Mouse (Mus musculus) embryonic facial prominence, embryonic 15.5 days (tissue): ENCODE measurements around the gene Majin. TPM values are rescaled to one million over a fixed set of nuclear protein-coding genes. Genes with fewer than 3 reads are reported as not detected.
A peak's percentile ranks its signal among the peaks of the same experiment; 100 is the strongest.

ENCODE experiments used
- ATAC-seq: fragments of 200-750 bp; cut with Nextera tagmentation; 2 replicates; pipeline ENCODE4 v1.8.0; 2017; ENCODE audit warnings: low read depth, moderate TSS enrichment; ENCODE audit not compliant: insufficient number of reproducible peaks, low FRiP score, low TSS enrichment
- H3K27ac ChIP-seq: fragments of 300-500 bp; sonication (generic); replicated peaks from 2 replicates; pipeline ENCODE4 v1.5.1; 2015; ENCODE audit warnings: mild to moderate bottlenecking, inconsistent platforms
- H3K27me3 ChIP-seq: fragments of 300-500 bp; sonication (generic); 2 replicates; pipeline ENCODE4 v1.6.1; 2015; ENCODE audit warnings: inconsistent platforms
- H3K36me3 ChIP-seq: fragments of 300-500 bp; sonication (generic); 2 replicates; pipeline ENCODE4 v1.6.1; 2015; ENCODE audit warnings: mild to moderate bottlenecking, inconsistent platforms
- H3K4me1 ChIP-seq: fragments of 300-500 bp; sonication (generic); 2 replicates; pipeline ENCODE4 v1.6.1; 2015; ENCODE audit warnings: inconsistent platforms
- H3K4me2 ChIP-seq: fragments of 300-500 bp; sonication (generic); replicated peaks from 2 replicates; pipeline ENCODE4 v1.6.1; 2015; ENCODE audit warnings: mild to moderate bottlenecking, inconsistent platforms
- H3K4me3 ChIP-seq: fragments of 300-500 bp; sonication (generic); replicated peaks from 2 replicates; pipeline ENCODE4 v1.5.1; 2015; ENCODE audit warnings: mild to moderate bottlenecking, inconsistent platforms
- H3K9ac ChIP-seq: fragments of 300-500 bp; sonication (generic); 2 replicates; pipeline ENCODE4 v1.6.1; 2015; ENCODE audit warnings: inconsistent platforms
- H3K9me3 ChIP-seq: fragments of 300-500 bp; sonication (generic); replicated peaks from 2 replicates; pipeline ENCODE4 v1.6.1; 2016; ENCODE audit warnings: inconsistent platforms
- WGBS: fragments of 180-500 bp; shearing (Covaris S2); methylation state at CpG from one replicate; pipeline ENCODE4 v1.1.7; 2015; 5-methylcytosine and 5-hydroxymethylcytosine counted together
- microRNA counts: library from miRNA; unstranded; fragments of <30 nt; microRNA quantifications from one replicate; lab custom pipeline; 2016
- microRNA-seq: library from miRNA; unstranded; fragments of <30 nt; microRNA quantifications from one replicate; pipeline ENCODE4, GENCODE M21; 2016; ENCODE audit warnings: borderline number of aligned reads
- polyA plus RNA-seq: library from polyadenylated mRNA; unstranded; fragments of >200 nt; fragmentation: Nextera tagmentation; extraction: Ambion mirVana; gene quantifications from 2 replicates; pipeline ENCODE4 v1.2.1, GENCODE M21; 2015

Majin gene
- polyA plus RNA-seq, 1 experiment from 2014 or later = 0.13 TPM

GRCm38 (mm10) chr19:6273592-6273991, 89.4 kb downstream of the Majin start:
- Histone ChIP-seq H3K36me3 (no peaks in the 10 kb centered on the region), H3K4me1 (peaks cover 26% of the 10 kb centered on the region)

More at GRCm38 (mm10) chr19:6273592-6273991, 89.4 kb downstream of the Majin start:
- ATAC-seq = no peak
- WGBS = 86% methylated on average over 4 of the region's 4 CpGs
- H3K9ac ChIP-seq = no peak overlapping the region
- no peak overlapping the region for H3K27ac ChIP-seq
- no peaks in the 10 kb centered on the region; the same call in 1 of the 2 replicates for H3K27me3 ChIP-seq
- H3K4me2 ChIP-seq = no peak overlapping the region
- no peaks in the 10 kb centered on the region for H3K9me3 ChIP-seq
- H3K4me3 ChIP-seq = no peak overlapping the region

MicroRNAs within 50 kb of the gene (microRNA counts, 519-probe panel; counts per million panel counts)
- 1,953 counts per million, percentile 36 among the panel's probes with 10 or more counts for microRNA mmu-miR-192 (lab: Ali Mortazavi, UCI)

Small RNAs within 50 kb of the gene (microRNA-seq; reads per million reads assigned to microRNA genes)
- gene Mir192 (86.9 reads per million, percentile 53 among the genes with 10 or more reads in this experiment), gene Mir194-2 (44.5 reads per million, percentile 44 among the genes with 10 or more reads in this experiment)

Other genes starting within 250 kb of the Majin start
- gene Pola2, start 220.2 kb upstream of the Majin start, polyA plus RNA-seq = 59.6 and 65.4 TPM in 2 replicates
- not detected in 2 replicates for gene Slc22a20, start 198.2 kb upstream of the Majin start, polyA plus RNA-seq
- 22.1 and 22.4 TPM in 2 replicates for gene Capn1, start 168.5 kb upstream of the Majin start, polyA plus RNA-seq
- gene Syvn1, start 137.8 kb upstream of the Majin start, polyA plus RNA-seq = 34.2 and 39.8 TPM in 2 replicates
- 66.8 and 67.1 TPM in 2 replicates for gene Mrpl49, start 126.6 kb upstream of the Majin start, polyA plus RNA-seq
- gene Fau, start 126.5 kb upstream of the Majin start, polyA plus RNA-seq = 809 and 853 TPM in 2 replicates
- gene Znhit2, start 123.2 kb upstream of the Majin start, polyA plus RNA-seq = 37.1 and 41.1 TPM in 2 replicates
- gene Tm7sf2, start 116.0 kb upstream of the Majin start, polyA plus RNA-seq = 21.7 and 24.6 TPM in 2 replicates
- 75.9 and 76.4 TPM in 2 replicates for gene Vps51, start 107.2 kb upstream of the Majin start, polyA plus RNA-seq
- not detected in 2 replicates for gene Tmem262, start 104.4 kb upstream of the Majin start, polyA plus RNA-seq
- gene Gm28374, start 102.1 kb upstream of the Majin start, polyA plus RNA-seq = 1.9 and 2.1 TPM in 2 replicates
- 86.9 and 90.9 TPM in 2 replicates for gene Zfpl1, start 99.4 kb upstream of the Majin start, polyA plus RNA-seq
- gene Cdca5, start 99.4 kb upstream of the Majin start, polyA plus RNA-seq = 27.7 and 29.0 TPM in 2 replicates
- not detected in 2 replicates for gene AC131692.1, start 90.0 kb upstream of the Majin start, polyA plus RNA-seq
- 0.25 TPM in 2 replicates for gene Naaladl1, start 78.6 kb upstream of the Majin start, polyA plus RNA-seq
- gene Sac3d1, start 65.7 kb upstream of the Majin start, polyA plus RNA-seq = 48.4 and 48.6 TPM in 2 replicates
- 37.9 and 38.5 TPM in 2 replicates for gene Snx15, start 56.1 kb upstream of the Majin start, polyA plus RNA-seq
- 0.19 and 0.39 TPM in 2 replicates for gene Batf2, start 43.4 kb upstream of the Majin start, polyA plus RNA-seq
- 98.5 and 100 TPM in 2 replicates for gene Arl2, start 42.8 kb upstream of the Majin start, polyA plus RNA-seq
- gene Gpha2, start 42.0 kb downstream of the Majin start, polyA plus RNA-seq = 2.5 and 3.3 TPM in 2 replicates
- 39.2 and 39.7 TPM in 2 replicates for gene Ppp2r5b, start 51.5 kb downstream of the Majin start, polyA plus RNA-seq
- gene Atg2a, start 57.3 kb downstream of the Majin start, polyA plus RNA-seq = 10.3 and 11.0 TPM in 2 replicates
- gene Ehd1, start 92.3 kb downstream of the Majin start, polyA plus RNA-seq = 77.2 and 83.5 TPM in 2 replicates
- gene Cdc42bpg, start 122.1 kb downstream of the Majin start, polyA plus RNA-seq = 1.5 and 2.5 TPM in 2 replicates
- 82.1 and 91.7 TPM in 2 replicates for gene Men1, start 150.6 kb downstream of the Majin start, polyA plus RNA-seq
- gene Map4k2, start 156.7 kb downstream of the Majin start, polyA plus RNA-seq = 15.6 and 16.7 TPM in 2 replicates
- gene Sf1, start 179.3 kb downstream of the Majin start, polyA plus RNA-seq = 132 and 145 TPM in 2 replicates
- 35.6 and 38.9 TPM in 2 replicates for gene Pygm, start 200.0 kb downstream of the Majin start, polyA plus RNA-seq
- 39.9 and 45.0 TPM in 2 replicates for gene Rasgrp2, start 215.0 kb downstream of the Majin start, polyA plus RNA-seq
- gene Nrxn2, start 234.3 kb downstream of the Majin start, polyA plus RNA-seq = 1.7 and 1.8 TPM in 2 replicates